Mouse (Mus musculus) small intestine, adult 2 months (tissue): ENCODE results near the gene Amt.
"Not testable (repeated sequence)": the region's sequence is repeated elsewhere in the genome, so short reads cannot be mapped to it uniquely, and the experiment has no call there.

Source experiments
- CTCF ChIP-seq: fragments of 200-500 bp; IDR thresholded peaks from 2 replicates; pipeline ENCODE4 v1.5.1; 2012; ENCODE audit warnings: low read depth, mild to moderate bottlenecking, control low read depth, inconsistent platforms, low read length, moderate library complexity, mixed read lengths; ENCODE audit not compliant: insufficient replicate concordance, insufficient read length; ENCODE audit errors: extremely low read depth
- POLR2A ChIP-seq: fragments of 200-500 bp; IDR thresholded peaks from 2 replicates; pipeline ENCODE4 v1.6.1; 2012; ENCODE audit warnings: low read depth, mild to moderate bottlenecking, control low read depth, inconsistent platforms, low read length, moderate library complexity

DNA sequence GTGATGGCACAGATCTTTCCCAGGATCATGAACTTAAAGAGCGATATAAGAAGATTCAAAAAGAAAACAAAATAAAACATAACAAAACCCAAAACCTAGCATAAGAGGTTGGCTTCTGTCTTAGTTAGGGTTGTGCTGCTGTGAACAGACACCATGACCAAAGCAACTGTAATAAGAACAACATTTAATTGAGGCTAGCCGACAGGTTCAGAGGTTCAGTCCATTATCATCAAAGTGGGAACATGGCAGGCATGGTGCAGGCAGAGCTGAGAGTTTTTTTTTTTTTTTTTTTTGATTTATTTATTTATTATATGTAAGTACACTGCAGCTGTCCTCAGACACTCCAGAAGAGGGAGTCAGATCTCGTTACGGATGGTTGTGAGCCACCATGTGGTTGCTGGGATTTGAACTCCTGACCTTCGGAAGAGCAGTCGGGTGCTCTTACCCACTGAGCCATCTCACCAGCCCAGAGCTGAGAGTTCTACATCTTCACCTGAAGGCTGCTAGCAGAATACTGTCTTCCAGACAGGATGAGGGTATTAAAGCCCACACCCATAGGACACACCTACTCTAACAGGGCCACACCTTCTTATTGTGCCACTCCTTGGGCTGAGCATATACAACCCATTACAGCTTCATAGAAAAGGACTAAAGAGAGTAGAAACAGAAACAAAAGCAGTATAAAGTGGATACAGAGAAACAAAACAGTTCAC, 9.0 kb upstream of the Amt start:
- TF ChIP-seq CTCF, POLR2A: not testable (repeated sequence)
